Mouse (Mus musculus): ENCODE results near the gene Edrf1. TPM values are rescaled to one million over a fixed set of nuclear protein-coding genes. Genes with fewer than 3 reads are reported as not detected.

Gene Edrf1
- total RNA-seq, 2 experiments from 2014 or later, result 31.4 to 31.6 TPM

Other genes starting within 250 kb of the Edrf1 start
- not detected for gene Tex36, start 35.4 kb upstream of the Edrf1 start, total RNA-seq (2021)
- under 1 TPM; 0.20 to 0.28 TPM for gene Mmp21, start 42.5 kb downstream of the Edrf1 start, total RNA-seq (2021)
- gene Bccip, start 71.8 kb downstream of the Edrf1 start, total RNA-seq (2021), result 10 to 100 TPM; 73.6 to 75.8 TPM
- gene Uros, start 72.5 kb downstream of the Edrf1 start, total RNA-seq (2021), result 10 to 100 TPM; 18.3 to 18.5 TPM
- 1 to 10 TPM; 2.4 to 2.5 TPM for gene Fank1, start 139.3 kb downstream of the Edrf1 start, total RNA-seq (2021)
- 10 to 100 TPM; 39.1 TPM for gene Dhx32, start 145.2 kb downstream of the Edrf1 start, total RNA-seq (2021)

All from layer of hippocampus, postnatal 36 days (tissue).